Mouse (Mus musculus): Measurements from ENCODE around the gene Ankrd2.

DNA sequence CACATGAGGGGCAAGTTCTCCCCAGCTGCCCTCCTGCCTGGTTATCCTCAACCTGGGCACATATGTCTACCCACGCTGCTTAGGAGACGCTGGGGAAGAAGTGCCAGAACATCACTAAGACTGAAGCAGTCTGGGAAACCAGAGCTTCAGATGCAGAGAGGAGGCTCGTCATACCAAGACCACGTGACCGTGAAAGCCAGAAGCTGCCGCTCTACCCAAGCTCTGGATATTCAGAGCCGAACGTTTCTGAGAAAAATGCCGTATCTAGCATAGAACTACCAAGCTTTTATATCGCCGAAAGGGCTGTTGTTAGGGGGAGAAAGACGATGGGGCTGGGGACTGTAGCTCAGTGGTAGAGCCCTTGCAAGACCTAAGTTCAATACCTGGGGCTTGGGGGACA lies 2.5 kb downstream of the Ankrd2 start:
- no peak for TF ChIP-seq CTCF (IDR thresholded peaks at IDR 0.05; ENCODE audit: low read depth)
- TF ChIP-seq EP300 (IDR thresholded peaks at IDR 0.05; ENCODE audit: low read depth): no peak
